9 mouse cellular contexts compared by ENCODE assay signal in the genomic region with DNA sequence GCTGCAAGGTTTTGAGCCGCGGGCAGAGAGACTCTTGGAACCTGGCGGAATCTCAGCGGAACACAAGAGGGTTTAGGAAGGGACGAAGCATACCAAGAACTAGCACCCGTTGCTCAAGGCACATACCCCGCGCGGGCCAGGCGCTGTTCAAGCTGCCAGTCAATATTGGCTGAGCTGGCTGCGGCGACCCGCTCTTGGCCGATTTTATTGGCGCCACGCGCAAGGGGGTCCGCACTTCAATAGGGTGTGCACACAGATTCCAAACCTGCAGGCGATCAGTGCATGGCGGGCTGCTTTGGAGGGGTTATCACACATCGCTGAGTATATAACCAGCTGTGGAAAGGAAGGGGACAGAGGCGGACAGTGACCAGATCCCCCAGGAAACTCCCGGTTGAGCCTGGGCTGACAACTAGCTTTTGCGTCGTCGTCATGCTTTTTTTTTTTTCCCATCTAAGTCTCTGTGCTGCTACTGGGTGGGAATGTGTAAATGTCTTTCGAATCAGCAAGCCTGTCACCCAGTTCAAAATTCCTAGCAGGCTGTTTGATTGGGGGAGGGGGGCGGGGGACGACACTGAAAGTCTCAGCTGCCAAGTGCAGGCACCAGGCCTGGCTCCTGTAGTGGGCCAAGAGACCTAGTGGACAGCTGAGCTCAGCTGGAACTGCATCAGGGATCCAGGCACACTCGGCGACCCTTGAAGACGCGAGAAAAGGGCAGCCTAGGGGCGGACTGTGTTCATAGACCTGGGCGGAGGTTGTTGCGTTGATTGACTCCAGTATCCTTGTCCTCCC. TPM values are rescaled to one million over a fixed set of nuclear protein-coding genes. Genes with fewer than 3 reads are reported as not detected.
DNase-seq lines count a peak whose midpoint lies in the region; ATAC-seq lines count a peak whose summit lies in the region.
"Had no signal": no experiment of that assay in that cellular context is flagged by ENCODE, and none has a peak within 500 bp of the region (broad histone marks: within the 10 kb centered on the region; RNA-seq: fewer than 3 reads in every experiment).

No protein-coding gene starts in this region.

- peaks cover 100% of the 10 kb centered on the region for H3K27me3 ChIP-seq in heart, embryonic 11.5 days (ENCODE audit: control insufficient read depth, insufficient read depth, low read length)
- peaks cover 55% of the 10 kb centered on the region for H3K27me3 ChIP-seq in hindbrain, embryonic 16.5 days (replicated peaks; ENCODE audit: control insufficient read depth, insufficient read depth, low read length)
- H3K27me3 ChIP-seq in midbrain, embryonic 14.5 days (ENCODE audit: control insufficient read depth, insufficient read depth, low read length) = peaks cover 78% of the 10 kb centered on the region

- H3K36me3 ChIP-seq in heart, embryonic 11.5 days (ENCODE audit: control insufficient read depth, insufficient read depth, low read length) = no peaks in the 10 kb centered on the region
- no peaks in the 10 kb centered on the region for H3K36me3 ChIP-seq in hindbrain, embryonic 16.5 days (ENCODE audit: control insufficient read depth, insufficient read depth, low read length)
- H3K36me3 ChIP-seq in midbrain, embryonic 14.5 days (ENCODE audit: control insufficient read depth, insufficient read depth, low read length) = no peaks in the 10 kb centered on the region

- no peak overlapping the region for H3K9ac ChIP-seq in heart, embryonic 11.5 days (ENCODE audit: low read depth, low read length)
- no peak overlapping the region; the same call in 1 of the 2 replicates for H3K9ac ChIP-seq in hindbrain, embryonic 16.5 days (ENCODE audit: low read depth, low read length)
- peak overlapping the region; percentile 66 for H3K9ac ChIP-seq in midbrain, embryonic 14.5 days (replicated peaks; ENCODE audit: low read length)

- H3K9me3 ChIP-seq in heart, embryonic 11.5 days (replicated peaks; ENCODE audit: control insufficient read depth, low read length) = no peaks in the 10 kb centered on the region
- no peaks in the 10 kb centered on the region for H3K9me3 ChIP-seq in hindbrain, embryonic 16.5 days (ENCODE audit: control insufficient read depth, low read length)
- no peaks in the 10 kb centered on the region for H3K9me3 ChIP-seq in midbrain, embryonic 14.5 days (ENCODE audit: control insufficient read depth, low read length)

- H3K4me3 ChIP-seq in heart, embryonic 11.5 days (ENCODE audit: low read depth, low read length) = peak overlapping the region; percentile 14
- peak overlapping the region; percentile 51 for H3K4me3 ChIP-seq in hindbrain, embryonic 16.5 days (ENCODE audit: low read length)
- peak overlapping the region; percentile 56 for H3K4me3 ChIP-seq in midbrain, embryonic 14.5 days (replicated peaks; ENCODE audit: low read depth, low read length)

- peaks cover 18% of the 10 kb centered on the region for H3K4me1 ChIP-seq in heart, embryonic 11.5 days (ENCODE audit: control insufficient read depth, insufficient read depth, low read length)
- peaks cover 29% of the 10 kb centered on the region for H3K4me1 ChIP-seq in hindbrain, embryonic 16.5 days (ENCODE audit: control insufficient read depth, insufficient read depth, low read depth, low read length)
- H3K4me1 ChIP-seq in midbrain, embryonic 14.5 days (ENCODE audit: control insufficient read depth, insufficient read depth, low read length) = peaks cover 32% of the 10 kb centered on the region

- ATAC-seq in heart, embryonic 11.5 days (replicated peaks; ENCODE audit: insufficient number of reproducible peaks, low FRiP score, low TSS enrichment) = no peak
- ATAC-seq in hindbrain, embryonic 16.5 days = no peak
- ATAC-seq in midbrain, embryonic 14.5 days (ENCODE audit: low FRiP score, low TSS enrichment) = no peak

- no peak for DNase-seq in heart, adult 8-10 months (ENCODE audit: low spot score)
- DNase-seq in embryo, embryonic 9.5 days (ENCODE audit: extremely low spot score) = peak; percentile 25
- no peak for DNase-seq in midbrain, embryonic 14.5 days
- DNase-seq in thymus, adult 18-20 months = no peak
- DNase-seq in right cerebral cortex, adult 2 months (ENCODE audit: low spot score in 2 of 2) = no peak
- no peak for DNase-seq in kidney, postnatal 4 days
- DNase-seq: adrenal gland, adult 2 months had no signal

- H3K4me2 ChIP-seq in heart, embryonic 11.5 days = peak overlapping the region; percentile 38
- H3K4me2 ChIP-seq in hindbrain, embryonic 16.5 days (ENCODE audit: low read length) = peak overlapping the region; percentile 86
- peak overlapping the region; percentile 91 for H3K4me2 ChIP-seq in midbrain, embryonic 14.5 days (ENCODE audit: low read length)

- under 1% methylated on average over 36 of the region's 36 CpGs for WGBS in heart, embryonic 11.5 days (ENCODE audit: insufficient replicate concordance)
- under 1% methylated on average over 36 of the region's 36 CpGs for whole genome bisulfite sequencing in hindbrain, embryonic 16.5 days
- under 1% methylated on average over 36 of the region's 36 CpGs for WGBS in midbrain, embryonic 14.5 days

- no peak overlapping the region for H3K27ac ChIP-seq in heart, embryonic 11.5 days (ENCODE audit: low read depth, low read length)
- no peak overlapping the region for H3K27ac ChIP-seq in hindbrain, embryonic 16.5 days (ENCODE audit: low read depth, low read length)
- peak overlapping the region; percentile 84 for H3K27ac ChIP-seq in midbrain, embryonic 14.5 days (replicated peaks; ENCODE audit: low read depth, low read length)

RNA-seq across cellular contexts. Expression of gene Onecut1, which starts 2.1 kb away (rescaled TPM):
- 0.10 TPM in 1 of 2 replicates, not detected in the other for polyA plus RNA-seq in heart, embryonic 11.5 days (2014; fragmentation: Nextera tagmentation; extraction: Ambion mirVana)
- not detected for total RNA-seq in heart, adult 8-10 months (2022)
- 3.4 and 4.6 TPM in 2 replicates for polyA plus RNA-seq in hindbrain, embryonic 16.5 days (2015; fragmentation: Nextera tagmentation; extraction: Ambion mirVana)
- polyA plus RNA-seq in midbrain, embryonic 14.5 days (2014; fragmentation: Nextera tagmentation; extraction: Ambion mirVana) = 7.6 and 9.1 TPM in 2 replicates

Comparison
In these comparisons a context has a peak if more than half of its experiments do, and no peak if none do; other contexts are left out.
1. H3K4me2 ChIP-seq: peak in every context shown above with its lines; median percentile 91 in midbrain, embryonic 14.5 days; 86 in hindbrain, embryonic 16.5 days; 38 in heart, embryonic 11.5 days.